Mouse (Mus musculus) lung, adult 10 weeks (tissue): Measurements from ENCODE around the gene Gnl3. TPM values are rescaled to one million over a fixed set of nuclear protein-coding genes. Genes with fewer than 3 reads are reported as not detected.

Experiments used
- polyA plus RNA-seq: library from polyadenylated mRNA; stranded (reverse); fragments of 350-450 nt; fragmentation: Illumina TruSeq; extraction: RNeasy Lipid Tissue Mini Kit (QIAGEN cat#74804); gene quantifications from one replicate; pipeline ENCODE4 v1.2.3, GENCODE M21; 2014; ENCODE audit warnings: low read depth, low replicate concordance; ENCODE audit not compliant: insufficient read depth

Gnl3 gene
- 24.8 TPM for polyA plus RNA-seq

DNA sequence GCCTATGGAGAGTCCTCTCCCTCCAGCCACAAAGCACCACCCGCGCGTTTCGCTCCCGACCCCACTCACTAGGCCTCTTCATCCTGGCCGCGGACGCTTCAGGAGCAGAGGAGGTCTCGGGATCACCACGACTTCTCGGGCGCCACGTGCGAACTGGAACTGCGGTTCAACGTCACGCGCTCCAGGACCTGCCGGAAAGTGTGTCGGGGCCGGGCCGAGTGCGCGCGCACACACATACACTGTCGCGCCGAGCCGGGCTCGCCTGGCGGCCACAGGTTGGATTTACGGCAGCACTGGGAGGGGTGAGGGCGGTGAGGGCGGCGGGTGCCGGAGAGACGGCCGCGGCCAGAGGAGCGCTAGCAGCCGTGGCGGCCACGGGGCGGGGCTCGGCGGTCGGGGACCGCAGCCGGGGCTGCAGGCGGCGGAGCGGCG, at the start of gene Gnl3, which contains the start of gene Pbrm1:
TSS of gene Gnl3 (minus strand) at position 293 of the 432 bp plus-strand sequence.
TSS of gene Pbrm1 (plus strand) at position 279 of the 432 bp plus-strand sequence.

DNA sequence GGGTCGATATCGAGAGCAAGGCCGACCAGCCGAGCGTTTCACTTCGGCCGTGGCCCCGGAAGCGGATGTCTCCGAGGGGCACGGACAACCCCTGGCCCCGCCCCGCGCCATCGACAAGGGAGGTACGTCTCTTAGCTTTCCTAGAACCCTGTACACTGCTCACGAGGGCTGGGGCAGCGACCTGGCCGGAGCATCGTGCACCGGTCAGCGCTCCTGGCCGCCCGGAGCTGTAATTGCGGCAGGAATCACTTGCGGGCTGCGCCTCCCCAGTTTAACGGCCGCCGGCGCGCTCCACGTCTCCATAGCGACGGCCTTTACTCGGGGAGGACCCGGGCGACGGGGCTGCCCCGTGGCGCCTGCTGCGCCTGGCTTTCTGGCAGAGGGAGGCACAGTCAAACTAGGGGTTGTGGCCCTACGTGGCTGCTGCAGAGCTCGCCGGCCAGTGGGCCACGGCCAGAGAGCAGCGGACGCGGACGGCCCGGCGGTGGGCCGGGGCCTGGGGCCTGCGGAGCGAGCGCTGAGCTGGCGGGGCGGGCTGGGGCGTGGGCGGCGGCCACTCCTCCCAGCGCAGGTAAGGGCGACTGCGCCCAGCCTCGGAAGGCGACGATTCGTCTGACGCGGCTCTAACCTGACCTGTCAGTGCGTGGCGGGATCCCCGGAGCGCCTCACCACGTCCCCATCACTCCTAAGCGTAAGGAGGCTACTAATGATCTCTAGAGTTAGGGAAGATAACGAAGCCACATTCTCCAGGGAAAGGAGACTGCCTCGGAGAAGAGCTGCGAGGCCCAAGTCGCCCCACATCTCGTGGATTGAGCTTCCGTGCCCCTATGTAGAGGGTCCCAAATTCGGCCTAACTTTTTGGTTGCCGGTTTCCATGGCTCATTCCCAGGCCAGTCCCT, 17.4 kb downstream of the Gnl3 start, which contains the start of the genes Glt8d1 and Spcs1:
TSS of gene Glt8d1 (plus strand) at position 94 of the 899 bp plus-strand sequence.
TSS of gene Spcs1 (minus strand) at position 366 of the 899 bp plus-strand sequence.

Other genes starting within 250 kb of the Gnl3 start
- 25.9 TPM for gene Tmem110, start 193.6 kb downstream of the Gnl3 start, polyA plus RNA-seq
- 49.9 TPM for gene Mustn1, start 140.0 kb downstream of the Gnl3 start, polyA plus RNA-seq
- gene Itih4, start 132.7 kb downstream of the Gnl3 start, polyA plus RNA-seq = 72.1 TPM
- gene Itih3, start 95.4 kb downstream of the Gnl3 start, polyA plus RNA-seq = 0.75 TPM
- gene Itih1, start 75.9 kb downstream of the Gnl3 start, polyA plus RNA-seq = 1.0 TPM
- gene Nek4, start 67.8 kb downstream of the Gnl3 start, polyA plus RNA-seq = 3.6 TPM
- 47.2 TPM for gene Glt8d1, start 17.8 kb downstream of the Gnl3 start, polyA plus RNA-seq
- 296 TPM for gene Spcs1, start 17.5 kb downstream of the Gnl3 start, polyA plus RNA-seq
- 10.1 TPM for gene Pbrm1, start within 50 bp of the Gnl3 start, polyA plus RNA-seq
- gene Smim4, start 109.8 kb upstream of the Gnl3 start, polyA plus RNA-seq = 81.6 TPM
- 48.3 TPM for gene Nt5dc2, start 111.9 kb upstream of the Gnl3 start, polyA plus RNA-seq
- gene Stab1, start 149.5 kb upstream of the Gnl3 start, polyA plus RNA-seq = 34.1 TPM
- 76.0 TPM for gene Tnnc1, start 189.2 kb upstream of the Gnl3 start, polyA plus RNA-seq
- gene Nisch, start 197.8 kb upstream of the Gnl3 start, polyA plus RNA-seq = 81.2 TPM
- 65.0 TPM for gene Sema3g, start 198.7 kb upstream of the Gnl3 start, polyA plus RNA-seq
- gene Phf7, start 232.2 kb upstream of the Gnl3 start, polyA plus RNA-seq = 5.0 TPM
- 25.0 TPM for gene Bap1, start 232.3 kb upstream of the Gnl3 start, polyA plus RNA-seq